Mouse (Mus musculus) right cerebral cortex, postnatal 4 days (tissue): Measurements from ENCODE around the gene Mfsd4b1.
A peak's percentile ranks its signal among the peaks of the same experiment; 100 is the strongest.
"Not testable (repeated sequence)": the region's sequence is repeated elsewhere in the genome, so short reads cannot be mapped to it uniquely, and the experiment has no call there.

ENCODE experiments used
- DNase-seq: peaks from one replicate; pipeline ENCODE4 v3.0.0-alpha.2; 2022

Mfsd4b1 gene

DNA sequence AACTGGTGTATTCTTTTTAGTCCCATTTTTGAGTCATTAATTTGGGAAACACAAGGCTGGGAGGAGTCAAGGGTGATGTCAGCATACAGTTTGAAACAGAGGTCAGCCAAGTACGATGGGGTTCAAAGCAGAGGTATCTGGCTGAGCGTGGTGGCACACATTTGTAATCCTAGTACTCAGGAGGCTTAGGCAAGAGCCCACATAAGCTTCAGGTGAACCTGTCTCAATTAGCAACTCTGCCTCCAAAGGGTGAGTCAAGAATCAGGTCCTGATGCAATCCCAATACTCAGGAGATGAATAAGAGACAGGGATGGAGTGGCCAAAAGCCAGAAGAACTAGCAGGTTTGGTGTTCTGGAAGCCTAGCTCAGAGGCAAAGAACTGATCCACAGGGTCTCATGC lies 7.8 kb upstream of the Mfsd4b1 start:
- DNase-seq = no peak

DNA sequence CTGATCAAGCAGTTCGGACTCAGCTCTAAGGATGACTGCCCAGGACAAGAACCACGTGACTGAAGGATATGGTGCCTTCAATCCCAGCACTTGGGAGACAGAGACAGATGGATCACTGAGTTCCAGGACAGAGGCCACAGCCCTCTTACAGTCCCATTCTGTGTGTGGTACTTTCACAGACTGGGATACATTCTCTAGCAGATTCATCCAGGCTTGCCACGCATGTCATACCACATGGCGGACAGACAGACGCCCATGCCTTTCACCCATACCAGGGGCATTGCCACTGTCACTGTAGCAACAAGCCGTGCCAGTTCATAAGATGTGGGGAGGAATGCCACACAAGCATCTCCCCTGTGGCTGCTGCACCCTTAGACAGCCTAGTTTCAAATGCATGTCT lies 5.6 kb upstream of the Mfsd4b1 start:
- no peak for DNase-seq

- DNase-seq = no peak
Measured at GRCm38 (mm10) chr10:40029610-40030009, 4.5 kb upstream of the Mfsd4b1 start.

GRCm38 (mm10) chr10:40028091-40028490 lies 3.0 kb upstream of the Mfsd4b1 start:
- no peak for DNase-seq

- DNase-seq = no peak
Measured at GRCm38 (mm10) chr10:40026546-40026945, 1.5 kb upstream of the Mfsd4b1 start.

GRCm38 (mm10) chr10:40025560-40025959 lies 492 bp upstream of the Mfsd4b1 start:
- DNase-seq = no peak

- DNase-seq = no peak
Measured at GRCm38 (mm10) chr10:40020401-40020800, 4.7 kb downstream of the Mfsd4b1 start.

DNA sequence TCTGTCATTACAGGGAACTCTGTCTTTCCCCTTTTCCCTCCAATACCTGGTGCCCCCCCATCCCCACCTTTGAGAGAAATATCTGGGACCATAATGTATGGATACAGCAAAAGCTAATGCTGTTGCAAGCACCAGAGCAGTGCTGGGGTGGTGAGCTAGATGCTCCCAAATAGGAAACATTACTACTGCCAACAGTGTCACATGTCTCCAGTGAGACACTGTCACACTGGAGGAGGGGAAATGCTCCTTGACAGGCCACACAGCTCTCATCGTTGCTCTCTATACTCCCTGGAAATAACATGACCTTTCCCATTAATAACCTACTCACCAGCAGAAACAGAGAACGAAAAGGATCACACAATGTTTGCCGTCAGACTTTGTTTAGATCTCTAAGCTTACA lies 5.6 kb downstream of the Mfsd4b1 start:
- DNase-seq = no peak

DNA sequence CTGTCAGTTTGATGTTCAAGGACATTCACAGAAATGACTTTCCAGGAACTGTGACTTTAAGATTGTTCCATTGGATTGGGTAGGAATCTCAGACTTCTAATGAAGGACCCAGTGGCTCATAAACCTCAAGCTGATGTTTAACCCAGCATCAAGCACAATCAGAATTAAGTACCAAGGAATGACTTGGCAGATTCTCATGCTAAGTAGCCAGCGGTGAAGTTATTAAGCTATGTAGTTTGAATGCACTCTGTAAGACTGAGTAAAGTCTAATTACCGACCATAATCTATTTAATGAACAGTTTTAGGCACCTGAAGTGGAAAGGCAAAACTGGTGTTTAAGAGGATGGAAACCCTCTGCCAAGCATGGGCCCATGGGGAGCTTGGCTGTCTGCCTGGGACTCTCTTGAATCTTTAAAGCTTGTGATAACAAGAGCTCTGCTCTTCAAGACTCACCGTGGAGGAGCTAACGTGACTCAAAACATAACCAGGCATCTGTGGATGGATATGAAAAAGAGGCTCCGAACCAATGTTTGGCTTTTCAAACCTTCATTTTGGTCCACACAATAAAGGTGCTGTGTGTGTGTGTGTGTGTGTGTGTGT lies 6.7 kb downstream of the Mfsd4b1 start:
- DNase-seq = no peak

- no peak for DNase-seq
Measured at GRCm38 (mm10) chr10:40009591-40009990, 15.5 kb downstream of the Mfsd4b1 start.

GRCm38 (mm10) chr10:40008847-40009246 lies 16.2 kb downstream of the Mfsd4b1 start:
- not testable (repeated sequence) for DNase-seq

GRCm38 (mm10) chr10:40007953-40008352 lies 17.1 kb downstream of the Mfsd4b1 start:
- no peak for DNase-seq

DNA sequence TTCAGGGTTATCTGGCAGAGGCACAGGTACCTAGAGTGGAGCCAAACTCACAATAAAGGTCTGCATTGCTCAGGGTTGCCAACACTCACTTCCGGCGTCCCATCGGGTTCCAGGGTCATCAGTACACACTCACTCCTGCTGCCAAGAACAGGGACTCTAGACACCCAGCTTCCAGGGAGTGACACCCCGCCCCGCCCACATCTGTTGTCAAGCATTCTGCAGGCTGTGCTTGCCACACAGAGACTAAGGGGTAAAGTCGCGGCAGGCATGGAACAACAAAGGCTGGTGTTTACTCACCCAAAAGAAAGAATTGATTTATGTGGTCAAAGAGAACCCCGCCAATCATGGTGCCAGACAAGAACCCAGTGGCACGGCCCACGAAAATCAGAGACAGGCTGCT lies 18.1 kb downstream of the Mfsd4b1 start:
- no peak for DNase-seq

- DNase-seq = no peak
Measured at GRCm38 (mm10) chr10:40000746-40001145, 24.3 kb downstream of the Mfsd4b1 start.

DNA sequence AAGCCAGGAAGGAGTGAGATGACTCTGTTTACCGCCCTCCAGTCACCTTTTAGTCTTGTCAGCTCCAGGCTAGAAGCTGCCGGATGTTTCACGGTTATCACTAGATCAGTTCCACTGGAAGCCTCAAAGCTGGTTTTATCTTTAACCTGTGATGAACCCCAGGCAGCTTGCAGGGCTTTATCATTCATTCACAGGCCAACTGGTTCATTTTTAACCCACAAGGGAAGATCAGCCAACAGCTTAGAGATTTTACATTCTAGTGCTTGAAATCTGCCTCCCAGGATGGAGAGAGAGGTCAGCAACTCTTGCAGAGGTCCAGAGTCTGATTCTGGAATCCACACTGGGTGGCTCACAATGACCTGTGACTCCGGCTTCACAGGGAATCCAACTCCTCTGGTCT lies 33.9 kb downstream of the Mfsd4b1 start:
- no peak for DNase-seq

GRCm38 (mm10) chr10:39986466-39986865 lies 38.6 kb downstream of the Mfsd4b1 start, which contains the start of gene Mfsd4b5:
Mfsd4b5 (minus strand) TSS chr10:39986646.
- DNase-seq = no peak

GRCm38 (mm10) chr10:39982604-39983003 lies 42.5 kb downstream of the Mfsd4b1 start:
- DNase-seq = no peak

- DNase-seq = no peak
Measured at GRCm38 (mm10) chr10:39978231-39978630, 46.8 kb downstream of the Mfsd4b1 start.

- no peak for DNase-seq
Measured at GRCm38 (mm10) chr10:39977346-39977745, 47.7 kb downstream of the Mfsd4b1 start.

DNA sequence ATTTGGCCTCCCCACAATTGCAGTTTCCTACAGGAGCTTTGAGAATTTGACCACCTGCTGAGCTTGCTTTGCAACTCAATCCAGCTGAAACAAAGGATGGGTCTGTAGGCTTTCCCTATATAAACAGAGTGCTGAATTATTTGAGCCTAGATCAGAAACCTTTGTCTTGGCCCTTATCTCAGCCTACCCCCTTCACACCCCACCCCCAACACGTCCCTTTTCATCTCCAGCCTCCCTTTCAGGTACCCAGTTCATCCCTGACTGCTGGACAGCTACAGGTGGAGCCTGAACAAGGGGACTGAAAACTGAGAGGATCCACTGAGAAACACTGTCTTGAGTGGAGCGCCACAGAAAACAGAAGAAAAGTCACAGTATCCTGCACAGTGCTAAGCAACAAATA lies 49.3 kb downstream of the Mfsd4b1 start:
- DNase-seq = no peak

DNA sequence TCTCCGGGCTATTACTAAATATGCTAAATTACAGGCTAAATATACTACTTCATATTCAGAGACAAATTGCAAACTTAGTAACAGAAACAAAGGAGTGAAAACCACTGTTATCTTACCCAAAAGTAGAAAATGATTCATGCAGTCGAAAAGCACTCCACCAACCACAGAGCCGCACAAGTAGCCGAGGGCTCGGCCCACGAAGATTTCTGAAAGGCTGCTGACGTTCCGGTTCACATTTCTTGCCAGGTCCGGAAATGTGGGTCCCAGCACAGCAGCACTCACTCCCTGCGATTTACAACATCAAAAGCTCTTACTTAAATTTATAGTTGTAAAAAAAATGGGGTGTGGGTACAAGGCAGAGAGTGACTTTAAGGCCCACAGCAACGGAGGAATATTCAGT lies 50.1 kb downstream of the Mfsd4b1 start:
- DNase-seq = no peak

- no peak for DNase-seq
Measured at GRCm38 (mm10) chr10:39967512-39967911, 57.6 kb downstream of the Mfsd4b1 start.

- no peak for DNase-seq
Measured at GRCm38 (mm10) chr10:39961906-39962305, 63.2 kb downstream of the Mfsd4b1 start.

DNA sequence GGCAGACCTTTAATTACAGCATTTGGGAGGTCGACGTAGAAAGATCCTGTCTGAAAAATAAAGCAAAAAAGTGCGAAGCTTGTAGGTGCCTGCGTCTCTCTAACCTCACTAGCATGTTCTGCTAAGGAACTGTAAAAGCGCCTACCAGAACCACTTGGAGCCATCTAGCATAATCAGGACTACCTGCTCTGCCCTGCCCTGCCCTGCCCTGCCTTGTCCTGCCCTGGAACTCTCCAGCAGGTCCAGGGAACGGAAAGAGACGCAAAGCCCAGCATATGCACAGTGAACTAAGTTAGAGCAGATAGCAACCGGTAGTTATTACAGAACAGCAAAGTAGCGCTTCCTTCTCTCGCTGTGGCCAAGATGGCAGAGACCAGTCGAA lies 64.6 kb downstream of the Mfsd4b1 start:
- no peak for DNase-seq

- DNase-seq = peak; percentile 88
Measured at GRCm38 (mm10) chr10:39959761-39960440, 65.2 kb downstream of the Mfsd4b1 start, which contains the start of gene Mfsd4b3. Mfsd4b3 (minus strand) TSS chr10:39960153.
